Mouse (Mus musculus): ENCODE data around the gene Taf8. TPM values are rescaled to one million over a fixed set of nuclear protein-coding genes. Genes with fewer than 3 reads are reported as not detected.

Gene Taf8
- polyA plus RNA-seq, 1 experiment from 2014 or later = 9.2 TPM

DNA sequence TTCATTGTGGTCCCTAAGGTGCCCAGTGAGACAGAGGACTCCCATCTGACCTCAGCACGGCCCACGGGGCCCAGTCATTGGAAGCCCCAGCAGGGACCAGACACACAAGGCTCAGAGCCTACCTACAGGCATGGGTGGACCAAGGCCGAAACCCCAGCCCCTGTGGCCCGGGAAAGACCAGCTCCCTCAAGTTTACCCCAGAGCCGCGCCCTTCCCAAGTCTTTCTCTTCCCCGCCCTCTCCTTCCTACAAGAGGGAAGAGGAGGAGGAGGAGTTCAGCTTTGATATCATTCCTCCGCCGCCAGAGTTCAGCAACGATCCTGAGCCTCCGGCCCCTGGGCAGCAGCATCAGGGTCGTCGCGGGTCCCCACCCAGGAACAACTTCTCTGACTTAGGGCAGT is 34.0 kb downstream of the Taf8 start:
- H3K27ac ChIP-seq (ENCODE audit: low read depth, low read length) = no peak overlapping the region
- no peaks in the 10 kb centered on the region for H3K27me3 ChIP-seq (replicated peaks; ENCODE audit: control insufficient read depth, insufficient read depth, low read length)
- 46% methylated on average over 14 of the region's 14 CpGs for WGBS
- no peak for TF ChIP-seq CTCF (IDR thresholded peaks at IDR 0.05; ENCODE audit: low read depth)
- no peaks in the 10 kb centered on the region for H3K9me3 ChIP-seq (ENCODE audit: control insufficient read depth)
- H3K9ac ChIP-seq (ENCODE audit: low read depth, low read length) = no peak overlapping the region
- peak overlapping the region; percentile 37; the same call in 1 of the 2 replicates for H3K4me2 ChIP-seq (replicated peaks; ENCODE audit: low read depth)
- no peak overlapping the region for H3K4me3 ChIP-seq (ENCODE audit: low read depth, low read length)
- peaks cover 5% of the 10 kb centered on the region; the same call in 1 of the 2 replicates for H3K4me1 ChIP-seq (replicated peaks; ENCODE audit: control insufficient read depth, insufficient read depth, low read length)
- ATAC-seq = no peak
- peaks cover 34% of the 10 kb centered on the region; the same call in 1 of the 2 replicates for H3K36me3 ChIP-seq (ENCODE audit: control insufficient read depth, insufficient read depth)

DNA sequence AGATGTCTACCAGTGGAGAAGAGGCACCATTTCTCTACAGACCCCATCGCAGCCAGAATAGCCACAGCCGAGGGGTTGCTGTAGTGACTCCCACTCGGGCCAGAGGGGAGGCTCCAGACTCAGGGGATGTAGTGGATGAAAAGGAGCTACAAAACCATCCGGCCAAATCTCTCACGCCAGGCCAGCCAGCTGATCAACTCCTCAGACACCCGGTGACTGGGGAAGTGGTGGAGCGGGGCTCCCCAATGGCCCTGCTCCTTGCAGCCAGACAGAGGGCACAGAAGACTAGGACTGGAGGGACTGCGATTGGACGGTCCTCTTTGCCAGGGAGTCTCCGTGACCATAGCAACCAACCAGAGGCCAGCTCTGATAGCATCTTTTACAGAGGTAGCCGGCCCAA is 34.4 kb downstream of the Taf8 start:
- ATAC-seq = no peak
- H3K4me3 ChIP-seq (ENCODE audit: low read depth, low read length) = no peak overlapping the region
- H3K9me3 ChIP-seq (ENCODE audit: control insufficient read depth) = no peaks in the 10 kb centered on the region
- no peaks in the 10 kb centered on the region for H3K27me3 ChIP-seq (replicated peaks; ENCODE audit: control insufficient read depth, insufficient read depth, low read length)
- WGBS = 77% methylated on average over 11 of the region's 11 CpGs
- peaks cover 5% of the 10 kb centered on the region; the same call in 1 of the 2 replicates for H3K4me1 ChIP-seq (replicated peaks; ENCODE audit: control insufficient read depth, insufficient read depth, low read length)
- no peak overlapping the region for H3K27ac ChIP-seq (ENCODE audit: low read depth, low read length)
- no peak overlapping the region for H3K9ac ChIP-seq (ENCODE audit: low read depth, low read length)
- peaks cover 34% of the 10 kb centered on the region; the same call in 1 of the 2 replicates for H3K36me3 ChIP-seq (ENCODE audit: control insufficient read depth, insufficient read depth)
- TF ChIP-seq CTCF (IDR thresholded peaks at IDR 0.05; ENCODE audit: low read depth) = no peak
- H3K4me2 ChIP-seq (replicated peaks; ENCODE audit: low read depth) = no peak overlapping the region

DNA sequence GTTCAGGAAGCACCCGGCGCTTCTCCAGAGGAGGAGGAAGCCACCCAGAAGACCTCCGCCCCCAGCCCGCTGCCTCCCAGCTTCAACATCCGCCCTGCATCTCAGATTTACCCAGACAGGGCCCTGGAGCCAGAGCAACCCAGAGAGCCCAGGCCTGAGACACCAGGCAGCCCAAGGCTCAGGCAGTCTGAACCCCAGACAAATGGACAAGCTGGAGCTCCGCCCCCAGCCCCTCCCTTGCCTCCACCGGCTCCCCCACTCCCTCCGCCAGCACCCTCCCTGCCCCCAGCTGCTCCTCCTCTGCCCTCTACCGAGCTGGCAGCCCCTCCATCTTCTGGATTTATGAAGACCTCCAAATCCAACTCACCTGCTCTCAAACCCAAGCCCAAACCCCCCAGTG is 35.8 kb downstream of the Taf8 start:
- 46% methylated on average over 8 of the region's 9 CpGs for whole genome bisulfite sequencing
- Histone ChIP-seq H3K9ac (ENCODE audit: low read depth, low read length) (no peak overlapping the region), H3K4me2 (replicated peaks; ENCODE audit: low read depth) (no peak overlapping the region), H3K36me3 (ENCODE audit: control insufficient read depth, insufficient read depth) (peaks cover 34% of the 10 kb centered on the region; the same call in 1 of the 2 replicates), H3K4me3 (ENCODE audit: low read depth, low read length) (no peak overlapping the region), H3K27me3 (replicated peaks; ENCODE audit: control insufficient read depth, insufficient read depth, low read length) (no peaks in the 10 kb centered on the region), H3K4me1 (replicated peaks; ENCODE audit: control insufficient read depth, insufficient read depth, low read length) (peaks cover 11% of the 10 kb centered on the region), H3K27ac (ENCODE audit: low read depth, low read length) (no peak overlapping the region), H3K9me3 (ENCODE audit: control insufficient read depth) (no peaks in the 10 kb centered on the region)
- TF ChIP-seq CTCF (IDR thresholded peaks at IDR 0.05; ENCODE audit: low read depth) = no peak
- no peak for ATAC-seq

DNA sequence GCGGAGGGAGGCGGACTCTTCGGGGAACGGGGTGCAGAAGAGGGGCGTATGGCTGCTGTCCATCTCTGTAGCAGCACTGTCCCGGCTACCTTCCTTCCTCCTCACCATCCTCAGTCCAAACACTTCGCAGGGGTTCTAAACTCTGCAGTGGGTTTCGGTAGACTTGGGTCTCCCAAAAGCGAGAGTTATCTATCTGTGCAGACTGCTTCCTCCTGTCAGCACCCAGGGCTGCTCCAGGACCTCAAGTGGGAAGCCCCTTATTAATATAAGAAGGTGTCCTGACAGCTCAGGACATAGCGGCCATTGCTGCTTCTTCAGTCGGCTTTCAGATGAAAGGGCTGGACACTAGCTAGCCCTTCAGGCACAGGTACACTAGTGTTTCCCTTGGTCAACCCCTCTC is 37.1 kb downstream of the Taf8 start:
- TF ChIP-seq CTCF (IDR thresholded peaks at IDR 0.05; ENCODE audit: low read depth) = no peak
- H3K4me3 ChIP-seq (ENCODE audit: low read depth, low read length) = no peak overlapping the region
- H3K4me2 ChIP-seq (replicated peaks; ENCODE audit: low read depth) = no peak overlapping the region
- H3K9ac ChIP-seq (ENCODE audit: low read depth, low read length) = no peak overlapping the region
- no peak overlapping the region for H3K27ac ChIP-seq (ENCODE audit: low read depth, low read length)
- ATAC-seq = no peak
- no peaks in the 10 kb centered on the region for H3K9me3 ChIP-seq (ENCODE audit: control insufficient read depth)
- WGBS = 69% methylated on average over 11 of the region's 11 CpGs
- peaks cover 29% of the 10 kb centered on the region; the same call in 1 of the 2 replicates for H3K36me3 ChIP-seq (ENCODE audit: control insufficient read depth, insufficient read depth)
- peaks cover 14% of the 10 kb centered on the region for H3K4me1 ChIP-seq (replicated peaks; ENCODE audit: control insufficient read depth, insufficient read depth, low read length)
- H3K27me3 ChIP-seq (replicated peaks; ENCODE audit: control insufficient read depth, insufficient read depth, low read length) = no peaks in the 10 kb centered on the region

DNA sequence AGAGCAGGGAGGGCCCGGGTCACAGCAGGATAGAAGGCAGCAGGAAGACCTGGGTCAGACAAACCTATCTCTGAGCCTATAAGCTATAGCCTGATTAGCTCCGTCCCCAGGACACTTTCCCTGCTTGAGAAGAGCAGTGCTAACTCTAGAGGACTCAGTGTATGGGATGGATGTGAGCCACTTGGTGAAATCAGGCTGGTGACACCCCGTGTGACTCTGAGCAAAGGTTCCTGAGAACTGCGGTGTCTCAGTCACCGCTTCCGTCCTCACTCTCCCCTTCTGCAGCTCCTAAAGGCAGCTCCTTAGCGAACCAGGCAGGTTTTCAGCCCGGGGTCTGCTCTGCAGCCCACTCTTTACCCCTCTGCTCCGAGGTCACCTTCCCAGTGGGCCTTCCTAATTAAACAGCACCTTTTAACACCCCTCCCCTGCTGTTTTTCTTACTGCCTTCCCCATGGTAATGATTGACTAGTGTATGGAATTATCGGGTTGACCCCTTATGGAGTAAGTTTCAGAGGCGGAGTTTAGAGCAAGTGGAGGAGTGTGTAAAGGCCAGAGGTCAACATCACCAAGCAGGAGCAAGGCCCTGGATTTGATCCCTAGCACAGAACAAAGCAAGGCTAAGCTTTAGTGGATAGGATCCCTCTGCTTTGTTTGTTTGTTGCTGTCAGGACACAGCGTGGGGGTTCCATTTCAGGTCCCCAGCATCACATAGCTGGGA is 37.7 kb downstream of the Taf8 start:
- no peaks in the 10 kb centered on the region for H3K9me3 ChIP-seq (ENCODE audit: control insufficient read depth)

DNA sequence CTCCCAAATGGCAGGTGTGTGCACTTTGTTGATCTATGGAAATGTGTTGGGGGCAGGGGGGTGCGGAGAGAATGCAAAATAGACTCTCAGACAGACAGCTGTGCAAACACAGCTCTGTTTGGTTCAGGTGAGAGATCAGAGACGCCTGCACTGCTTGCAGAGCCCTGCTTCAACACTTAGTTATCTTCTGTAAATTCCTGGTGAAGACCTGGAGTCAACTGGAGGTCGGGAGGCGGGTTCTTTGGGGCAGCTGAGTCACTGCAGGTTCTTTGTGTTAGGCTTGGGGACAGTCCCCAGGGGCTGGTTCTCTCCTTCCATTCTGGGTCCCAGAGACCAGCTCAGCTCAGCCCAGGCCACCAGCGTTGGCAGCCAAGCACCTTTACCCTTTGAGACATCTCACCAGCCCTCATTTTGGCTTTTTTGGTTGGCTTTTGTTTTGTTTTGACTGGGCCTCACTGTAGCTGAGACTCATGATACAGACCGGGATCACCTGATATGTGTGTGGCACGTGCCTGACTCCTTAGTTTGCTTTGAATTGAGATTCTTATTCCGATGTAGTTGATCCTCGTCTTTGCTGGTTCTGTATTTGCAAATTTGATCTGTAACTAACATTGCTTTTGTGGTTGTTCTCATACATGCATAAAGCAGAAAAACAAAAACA is 39.2 kb downstream of the Taf8 start:
- peak; percentile 11 for ATAC-seq
- H3K4me1 ChIP-seq (replicated peaks; ENCODE audit: control insufficient read depth, insufficient read depth, low read length) = peaks cover 14% of the 10 kb centered on the region
- TF ChIP-seq CTCF (IDR thresholded peaks at IDR 0.05; ENCODE audit: low read depth) = no peak
- H3K4me3 ChIP-seq (ENCODE audit: low read depth, low read length) = no peak overlapping the region
- H3K9ac ChIP-seq (ENCODE audit: low read depth, low read length) = no peak overlapping the region
- 0 out of 2 replicates have a peak overlapping the region, but pooled peaks have one; percentile 9 for H3K4me2 ChIP-seq (replicated peaks; ENCODE audit: low read depth)
- no peaks in the 10 kb centered on the region for H3K9me3 ChIP-seq (ENCODE audit: control insufficient read depth)
- peak overlapping the region; percentile 50 for H3K27ac ChIP-seq (ENCODE audit: low read depth, low read length)
- WGBS = 27% methylated on average over 9 of the region's 9 CpGs
- H3K36me3 ChIP-seq (ENCODE audit: control insufficient read depth, insufficient read depth) = peaks cover 8% of the 10 kb centered on the region; the same call in 1 of the 2 replicates
- no peaks in the 10 kb centered on the region for H3K27me3 ChIP-seq (replicated peaks; ENCODE audit: control insufficient read depth, insufficient read depth, low read length)

More for the DNA sequence above, 37.7 kb downstream of the Taf8 start:
- H3K4me1 ChIP-seq (replicated peaks; ENCODE audit: control insufficient read depth, insufficient read depth, low read length) = peaks cover 14% of the 10 kb centered on the region
- WGBS = 27% methylated on average over 12 of the region's 12 CpGs
- no peak for TF ChIP-seq CTCF (IDR thresholded peaks at IDR 0.05; ENCODE audit: low read depth)
- H3K27me3 ChIP-seq (replicated peaks; ENCODE audit: control insufficient read depth, insufficient read depth, low read length) = no peaks in the 10 kb centered on the region
- peak overlapping the region; percentile 40; the same call in 1 of the 2 replicates for H3K4me2 ChIP-seq (replicated peaks; ENCODE audit: low read depth)
- H3K4me3 ChIP-seq (ENCODE audit: low read depth, low read length) = no peak overlapping the region
- peak; percentile 43 for ATAC-seq
- no peak overlapping the region for H3K9ac ChIP-seq (ENCODE audit: low read depth, low read length)
- H3K27ac ChIP-seq (ENCODE audit: low read depth, low read length) = peak overlapping the region; percentile 62
- H3K36me3 ChIP-seq (ENCODE audit: control insufficient read depth, insufficient read depth) = peaks cover 23% of the 10 kb centered on the region; the same call in 1 of the 2 replicates
